ENCODE assay signal across 14 mouse cellular contexts in the genomic region with DNA sequence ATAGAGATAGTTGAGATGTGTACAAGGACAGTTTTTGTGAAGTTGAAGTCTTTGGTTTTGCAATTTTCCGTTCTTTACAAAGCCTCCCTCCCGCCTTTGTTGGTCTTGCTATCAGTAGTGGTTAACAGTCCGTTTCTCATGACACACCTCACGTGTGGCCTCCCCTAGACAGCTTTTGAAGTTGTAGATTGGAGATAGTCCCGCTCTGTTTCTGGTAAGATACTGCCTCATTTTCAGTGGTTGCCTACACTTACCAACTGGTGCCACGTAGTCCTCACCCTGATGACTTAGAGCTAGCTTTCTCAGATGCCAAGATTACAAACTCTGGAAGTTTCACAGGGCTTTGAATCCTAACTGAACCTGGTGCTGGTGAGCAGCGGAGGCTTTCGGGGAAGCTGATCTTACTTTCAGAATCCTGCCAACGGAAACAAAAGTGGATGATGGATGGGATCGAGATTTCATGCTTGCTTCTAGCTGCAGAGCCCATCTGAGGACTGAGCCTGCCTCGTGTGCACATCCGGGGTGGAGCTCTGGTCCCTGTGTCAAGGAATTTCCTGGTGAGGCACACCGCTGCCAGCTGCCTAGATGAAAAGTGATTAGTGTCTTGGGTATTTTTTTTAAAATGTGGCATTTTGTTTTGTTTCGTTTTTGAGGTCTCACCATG. TPM values are rescaled to one million over a fixed set of nuclear protein-coding genes. Genes with fewer than 3 reads are reported as not detected.
DNase-seq lines count a peak whose midpoint lies in the region; ATAC-seq lines count a peak whose summit lies in the region.
"Had no signal": no experiment of that assay in that cellular context is flagged by ENCODE, and none has a peak within 500 bp of the region (broad histone marks: within the 10 kb centered on the region; RNA-seq: fewer than 3 reads in every experiment).

No protein-coding gene starts in this region.

- intact Hi-C loops in left cerebral cortex, postnatal 4 days (cut with DNase I) = no loop called here

- WGBS in kidney, embryonic 14.5 days = 77% methylated on average over 14 of the region's 14 CpGs
- WGBS in liver, embryonic 16.5 days (ENCODE audit: insufficient replicate concordance) = 26% methylated on average over 14 of the region's 14 CpGs

- H3K9me3 ChIP-seq in kidney, embryonic 14.5 days (ENCODE audit: control insufficient read depth, low read length) = no peaks in the 10 kb centered on the region
- no peaks in the 10 kb centered on the region; the same call in 1 of the 2 replicates for H3K9me3 ChIP-seq in liver, embryonic 16.5 days (replicated peaks; ENCODE audit: control insufficient read depth, low read length)
- H3K9me3 ChIP-seq: heart, embryonic 15.5 days; lung, embryonic 15.5 days; midbrain, embryonic 13.5 days had no signal

- H3K4me1 ChIP-seq in kidney, embryonic 14.5 days (ENCODE audit: control insufficient read depth, insufficient read depth, low read length) = no peaks in the 10 kb centered on the region
- peaks cover 10% of the 10 kb centered on the region for H3K4me1 ChIP-seq in liver, embryonic 16.5 days (ENCODE audit: control insufficient read depth, low read depth, low read length)
- H3K4me1 ChIP-seq: heart, embryonic 15.5 days; lung, embryonic 15.5 days; midbrain, embryonic 13.5 days had no signal

- no peaks in the 10 kb centered on the region for H3K36me3 ChIP-seq in kidney, embryonic 14.5 days (ENCODE audit: control insufficient read depth, insufficient read depth, low read length)
- no peaks in the 10 kb centered on the region for H3K36me3 ChIP-seq in liver, embryonic 16.5 days (ENCODE audit: control insufficient read depth, insufficient read depth)
- H3K36me3 ChIP-seq: heart, embryonic 15.5 days; lung, embryonic 15.5 days; midbrain, embryonic 13.5 days had no signal

- no peak overlapping the region for H3K4me2 ChIP-seq in kidney, embryonic 14.5 days (replicated peaks; ENCODE audit: low read depth, low read length)
- H3K4me2 ChIP-seq in liver, embryonic 16.5 days (ENCODE audit: low read depth, low read length) = peak overlapping the region; percentile 52
- H3K4me2 ChIP-seq: heart, embryonic 15.5 days; lung, embryonic 15.5 days; midbrain, embryonic 13.5 days had no signal

- ATAC-seq in kidney, embryonic 14.5 days (ENCODE audit: low FRiP score, low TSS enrichment) = no peak
- ATAC-seq in CD4-positive, CD25-positive, alpha-beta regulatory T cell, adult 4 months = peak; percentile 90
- 0 out of 2 replicates have a peak, but pooled peaks have one; percentile 64 for ATAC-seq in erythroblast, adult 5-6 weeks (replicated peaks; ENCODE audit: low FRiP score, poor library complexity, severe bottlenecking)
- ATAC-seq in liver, embryonic 16.5 days (ENCODE audit: low read depth) = peak; percentile 89
- ATAC-seq: midbrain, embryonic 13.5 days had no signal

- no peak overlapping the region for H3K27ac ChIP-seq in kidney, embryonic 14.5 days (ENCODE audit: low read depth, low read length)
- H3K27ac ChIP-seq in liver, embryonic 16.5 days (ENCODE audit: low read length) = peak overlapping the region; percentile 68
- H3K27ac ChIP-seq: heart, embryonic 15.5 days; lung, embryonic 15.5 days; midbrain, embryonic 13.5 days had no signal

- peak; percentile 20 to 30 for DNase-seq in kidney, adult 8-10 months
- no peak for DNase-seq in layer of hippocampus, adult 11-12 months (ENCODE audit: low spot score)
- no peak for DNase-seq in left cerebral cortex, postnatal 4 days
- no peak for DNase-seq in cerebellum, adult 11 months
- DNase-seq: gastrocnemius, postnatal 14 days; spleen, adult 18-20 months had no signal

- H3K9ac ChIP-seq in kidney, embryonic 14.5 days (ENCODE audit: low read depth, low read length) = no peak overlapping the region
- H3K9ac ChIP-seq in liver, embryonic 16.5 days (ENCODE audit: low read depth, low read length) = peak overlapping the region; percentile 19; the same call in 1 of the 2 replicates
- H3K9ac ChIP-seq: heart, embryonic 15.5 days; lung, embryonic 15.5 days; midbrain, embryonic 13.5 days had no signal

- no peak overlapping the region for H3K4me3 ChIP-seq in kidney, embryonic 14.5 days (ENCODE audit: low read length)
- peak overlapping the region; percentile 36 for H3K4me3 ChIP-seq in liver, embryonic 16.5 days (ENCODE audit: low read depth, low read length)
- H3K4me3 ChIP-seq: heart, embryonic 15.5 days; lung, embryonic 15.5 days; midbrain, embryonic 13.5 days had no signal

- H3K27me3 ChIP-seq in kidney, embryonic 14.5 days (ENCODE audit: control insufficient read depth, insufficient read depth, low read length) = no peaks in the 10 kb centered on the region
- no peaks in the 10 kb centered on the region for H3K27me3 ChIP-seq in liver, embryonic 16.5 days (ENCODE audit: control insufficient read depth, insufficient read depth, low read depth, low read length)
- H3K27me3 ChIP-seq: lung, embryonic 15.5 days; midbrain, embryonic 13.5 days had no signal

RNA-seq across cellular contexts. Expression of a gene that starts 10.0 kb away (rescaled TPM):
- 0.09 TPM in 1 of 2 replicates, not detected in the other for polyA plus RNA-seq in kidney, embryonic 14.5 days (2014; fragmentation: Nextera tagmentation; extraction: Ambion mirVana)
- polyA plus RNA-seq in CD4-positive, CD25-positive, alpha-beta regulatory T cell, adult 4 months (2017; shearing (Covaris generic)) = not detected
- total RNA-seq in erythroblast, adult 5-6 weeks (2015; ENCODE audit: low replicate concordance) = 0.96 TPM in 1 of 2 replicates, not detected in the other
- 1.4 and 1.7 TPM in 2 replicates for total RNA-seq in erythroblast, adult 5-6 weeks (2017; ENCODE audit: low replicate concordance)
- 0.02 TPM in 1 of 2 replicates, not detected in the other for polyA plus RNA-seq in liver, embryonic 16.5 days (2015; fragmentation: Nextera tagmentation; extraction: Ambion mirVana)
- total RNA-seq in left cerebral cortex, postnatal 4 days (2021) = 1 to 10 TPM; 1.7 to 2.1 TPM
- total RNA-seq: gastrocnemius, postnatal 14 days had no signal
- polyA plus RNA-seq: forebrain, embryonic 11.5 days; heart, embryonic 15.5 days; lung, embryonic 15.5 days had no signal

RNA-seq across cellular contexts. Expression of a gene that starts 17.4 kb away (rescaled TPM):
- polyA plus RNA-seq in kidney, embryonic 14.5 days (2014; fragmentation: Nextera tagmentation; extraction: Ambion mirVana) = 1.0 and 1.4 TPM in 2 replicates
- polyA plus RNA-seq in CD4-positive, CD25-positive, alpha-beta regulatory T cell, adult 4 months (2017; shearing (Covaris generic)) = 1 to 10 TPM; 2.9 to 4.2 TPM
- 37.3 and 72.3 TPM in 2 replicates for total RNA-seq in erythroblast, adult 5-6 weeks (2015; ENCODE audit: low replicate concordance)
- total RNA-seq in erythroblast, adult 5-6 weeks (2017; ENCODE audit: low replicate concordance) = 53.4 and 88.6 TPM in 2 replicates
- 38.2 and 39.0 TPM in 2 replicates for polyA plus RNA-seq in liver, embryonic 16.5 days (2015; fragmentation: Nextera tagmentation; extraction: Ambion mirVana)
- 10 to 100 TPM; 12.5 to 14.8 TPM for total RNA-seq in left cerebral cortex, postnatal 4 days (2021)

RNA-seq across cellular contexts. Expression of a gene that starts 44.9 kb away (rescaled TPM):
- 8.3 and 10.2 TPM in 2 replicates for polyA plus RNA-seq in kidney, embryonic 14.5 days (2014; fragmentation: Nextera tagmentation; extraction: Ambion mirVana)
- polyA plus RNA-seq in CD4-positive, CD25-positive, alpha-beta regulatory T cell, adult 4 months (2017; shearing (Covaris generic)) = 1 to 10 TPM; 6.7 to 9.1 TPM
- 31.6 and 45.3 TPM in 2 replicates for total RNA-seq in erythroblast, adult 5-6 weeks (2015; ENCODE audit: low replicate concordance)
- total RNA-seq in erythroblast, adult 5-6 weeks (2017; ENCODE audit: low replicate concordance) = 37.3 and 47.0 TPM in 2 replicates
- polyA plus RNA-seq in liver, embryonic 16.5 days (2015; fragmentation: Nextera tagmentation; extraction: Ambion mirVana) = 2.4 and 3.4 TPM in 2 replicates
- total RNA-seq in left cerebral cortex, postnatal 4 days (2021) = 10 to 100 TPM; 87.9 to 89.1 TPM

Comparison
In these comparisons a context has a peak if more than half of its experiments do, and no peak if none do; other contexts are left out.
1. DNase-seq: peak in kidney, adult 8-10 months (2 of 2); none in layer of hippocampus, adult 11-12 months (single experiment), left cerebral cortex, postnatal 4 days (single experiment) and cerebellum, adult 11 months (single experiment).